Mouse (Mus musculus): ENCODE data around the gene Tmem119. TPM values are rescaled to one million over a fixed set of nuclear protein-coding genes. Genes with fewer than 3 reads are reported as not detected.
"Not testable (repeated sequence)": the region's sequence is repeated elsewhere in the genome, so short reads cannot be mapped to it uniquely, and the experiment has no call there.

Gene Tmem119
- polyA plus RNA-seq, 1 experiment: 11.7 TPM

DNA sequence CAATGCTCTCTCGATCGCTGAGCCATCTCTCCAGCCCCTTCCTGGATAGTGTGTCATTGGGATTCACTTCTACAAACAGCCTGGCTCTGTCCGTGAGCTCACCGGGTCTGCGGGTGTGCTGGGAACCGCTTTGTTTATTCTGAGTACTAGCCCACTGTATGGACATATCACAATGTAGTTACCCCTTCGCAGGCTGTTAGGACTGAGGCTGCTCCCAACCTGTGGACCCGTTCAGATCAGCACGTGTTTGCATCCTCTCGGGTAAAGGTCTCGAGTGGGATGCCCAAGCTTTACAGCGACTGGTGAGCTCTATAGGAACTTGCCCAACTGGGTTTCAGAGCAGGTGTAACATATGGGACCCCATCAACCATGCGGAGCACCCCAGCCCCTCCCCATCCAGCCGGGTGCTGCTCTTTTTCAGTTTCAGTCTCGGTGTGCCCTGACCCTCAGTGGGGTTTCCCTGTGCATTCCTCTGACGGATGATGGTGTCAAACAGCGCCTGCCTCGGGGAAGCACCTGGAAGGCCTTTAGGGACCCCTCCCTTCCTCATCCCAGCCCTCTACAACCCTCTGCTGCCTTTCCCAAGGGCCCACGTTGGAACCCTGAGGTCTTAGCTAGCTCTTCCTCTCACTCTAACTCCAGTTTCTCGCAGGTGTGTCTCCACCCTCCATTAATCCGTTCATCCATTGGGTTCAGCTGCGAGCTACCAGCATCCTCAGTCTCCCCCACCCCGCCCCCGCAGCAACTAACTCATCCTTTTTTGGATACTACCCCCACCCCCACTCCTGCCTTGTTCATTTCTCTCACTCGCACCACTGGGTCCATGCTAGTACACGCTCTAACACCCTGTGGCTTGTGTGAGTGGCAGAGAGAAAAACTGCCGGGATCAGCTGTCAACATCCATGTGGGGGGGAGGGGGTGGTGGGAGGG, 14.1 kb upstream of the Tmem119 start:
- Histone ChIP-seq H3K4me1 (replicated peaks; ENCODE audit: control insufficient read depth, insufficient read depth, low read length) (peaks cover 15% of the 10 kb centered on the region), H3K27me3 (ENCODE audit: control insufficient read depth, insufficient read depth, low read length) (no peaks in the 10 kb centered on the region; the same call in 1 of the 2 replicates), H3K36me3 (ENCODE audit: control insufficient read depth, insufficient read depth, low read length) (peaks cover 16% of the 10 kb centered on the region), H3K4me3 (ENCODE audit: control insufficient read depth, insufficient read depth, low read length) (no peak overlapping the region), H3K27ac (ENCODE audit: control insufficient read depth, insufficient read depth, low read length) (no peak overlapping the region)
- no peak for DNase-seq
- TF ChIP-seq CTCF (IDR thresholded peaks at IDR 0.05; ENCODE audit: borderline replicate concordance, control insufficient read depth, extremely low read depth, insufficient read depth, low read length, poor library complexity): no peak
- no peak for TF ChIP-seq POLR2A (IDR thresholded peaks at IDR 0.05; ENCODE audit: control insufficient read depth, extremely low read depth, insufficient read depth, low read length, poor library complexity)
- 55% methylated on average over 27 of the region's 27 CpGs for WGBS

DNA sequence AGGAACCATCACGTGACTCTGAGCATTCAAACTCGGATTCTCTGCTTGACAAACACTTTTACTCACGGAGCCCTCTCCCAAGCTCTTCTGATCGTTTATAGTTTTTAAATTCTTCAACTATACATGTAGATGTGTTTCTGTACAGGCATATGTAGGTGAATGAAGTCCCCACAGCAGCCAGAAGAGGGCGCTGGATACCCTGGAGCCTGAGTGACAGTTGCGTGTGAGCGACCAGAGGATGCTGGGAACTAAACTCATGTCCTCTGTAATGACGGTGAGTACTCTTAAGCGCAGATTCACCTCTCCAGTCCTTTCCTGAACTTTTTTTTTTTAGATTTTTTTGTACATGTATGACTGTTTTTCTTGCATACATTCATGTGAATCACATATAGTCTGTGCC, 13.3 kb upstream of the Tmem119 start:
- H3K4me1 ChIP-seq (replicated peaks; ENCODE audit: control insufficient read depth, insufficient read depth, low read length): peaks cover 15% of the 10 kb centered on the region
- no peak for DNase-seq
- WGBS: 42% methylated on average over 9 of the region's 9 CpGs

DNA sequence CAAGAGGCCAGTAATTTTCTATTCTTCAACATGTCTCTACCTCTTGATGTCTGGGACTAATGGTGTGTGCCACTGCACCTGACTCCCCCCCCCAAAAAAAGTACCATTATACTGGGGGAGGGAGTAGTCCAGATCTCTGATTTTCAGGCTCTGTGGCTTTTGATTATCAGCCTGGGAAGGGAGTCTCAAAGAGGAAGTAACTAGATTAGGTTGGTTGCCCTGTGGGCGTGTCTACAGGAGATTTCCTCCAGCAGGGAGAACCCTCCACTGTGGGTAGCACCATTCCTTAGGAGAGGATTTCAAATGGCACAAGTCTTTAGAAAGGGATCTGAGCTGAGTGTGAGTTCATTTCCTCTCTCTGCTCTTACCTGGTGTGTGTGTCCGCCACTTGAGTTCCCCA, 12.3 kb upstream of the Tmem119 start:
- WGBS: 69% methylated on average over 2 of the region's 2 CpGs
- TF ChIP-seq POLR2A (IDR thresholded peaks at IDR 0.05; ENCODE audit: control insufficient read depth, extremely low read depth, insufficient read depth, low read length, poor library complexity) (no peak), CTCF (IDR thresholded peaks at IDR 0.05; ENCODE audit: borderline replicate concordance, control insufficient read depth, extremely low read depth, insufficient read depth, low read length, poor library complexity) (no peak)
- no peak overlapping the region for H3K27ac ChIP-seq (ENCODE audit: control insufficient read depth, insufficient read depth, low read length)

More for the DNA sequence above, 13.3 kb upstream of the Tmem119 start:
- Histone ChIP-seq H3K36me3 (ENCODE audit: control insufficient read depth, insufficient read depth, low read length) (peaks cover 8% of the 10 kb centered on the region), H3K27ac (ENCODE audit: control insufficient read depth, insufficient read depth, low read length) (no peak overlapping the region), H3K27me3 (ENCODE audit: control insufficient read depth, insufficient read depth, low read length) (no peaks in the 10 kb centered on the region; the same call in 1 of the 2 replicates), H3K4me3 (ENCODE audit: control insufficient read depth, insufficient read depth, low read length) (no peak overlapping the region)
- no peak for TF ChIP-seq POLR2A (IDR thresholded peaks at IDR 0.05; ENCODE audit: control insufficient read depth, extremely low read depth, insufficient read depth, low read length, poor library complexity)
- no peak for TF ChIP-seq CTCF (IDR thresholded peaks at IDR 0.05; ENCODE audit: borderline replicate concordance, control insufficient read depth, extremely low read depth, insufficient read depth, low read length, poor library complexity)

DNA sequence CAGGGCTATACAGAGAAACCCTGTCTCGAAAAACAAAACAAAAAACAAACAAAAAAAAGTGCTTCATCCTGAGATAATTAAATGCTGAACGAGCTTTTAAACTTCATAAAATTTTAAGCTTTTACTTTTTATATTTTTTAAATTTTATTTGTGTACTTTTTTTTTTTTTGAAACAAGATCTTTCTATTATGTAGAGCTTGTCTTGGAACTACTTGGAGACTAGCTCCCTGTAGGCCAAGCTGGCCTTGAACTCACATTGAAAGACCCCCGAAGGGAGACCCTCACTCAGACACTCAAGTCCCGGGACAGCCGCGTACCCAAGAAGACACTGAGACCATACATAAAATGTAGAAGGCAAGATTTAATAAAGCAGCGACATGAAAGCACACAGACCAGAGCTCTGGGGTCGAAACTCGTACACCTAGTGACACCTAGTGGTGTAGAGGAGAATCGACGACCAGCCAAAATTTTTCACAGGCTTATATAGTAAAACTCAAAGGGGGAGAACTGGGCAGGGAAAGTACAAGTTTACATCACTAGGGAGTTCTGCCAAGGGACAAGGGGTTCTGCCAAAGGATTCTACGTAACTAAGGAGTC, 11.6 kb upstream of the Tmem119 start:
- H3K4me3 ChIP-seq (ENCODE audit: control insufficient read depth, insufficient read depth, low read length); H3K27ac ChIP-seq (ENCODE audit: control insufficient read depth, insufficient read depth, low read length); H3K27me3 ChIP-seq (ENCODE audit: control insufficient read depth, insufficient read depth, low read length); H3K36me3 ChIP-seq (ENCODE audit: control insufficient read depth, insufficient read depth, low read length); DNase-seq: not testable (repeated sequence)
- peaks cover 15% of the 10 kb centered on the region for H3K4me1 ChIP-seq (replicated peaks; ENCODE audit: control insufficient read depth, insufficient read depth, low read length)
- WGBS: 22% methylated on average over 11 of the region's 12 CpGs

More for the DNA sequence above, 12.3 kb upstream of the Tmem119 start:
- DNase-seq: no peak
- H3K4me1 ChIP-seq (replicated peaks; ENCODE audit: control insufficient read depth, insufficient read depth, low read length): peaks cover 15% of the 10 kb centered on the region
- no peaks in the 10 kb centered on the region for H3K36me3 ChIP-seq (ENCODE audit: control insufficient read depth, insufficient read depth, low read length)
- H3K4me3 ChIP-seq (ENCODE audit: control insufficient read depth, insufficient read depth, low read length): no peak overlapping the region
- no peaks in the 10 kb centered on the region; the same call in 1 of the 2 replicates for H3K27me3 ChIP-seq (ENCODE audit: control insufficient read depth, insufficient read depth, low read length)

GRCm38 (mm10) chr5:113810111-113810510, 9.8 kb upstream of the Tmem119 start:
- DNase-seq: no peak
- Histone ChIP-seq H3K36me3 (ENCODE audit: control insufficient read depth, insufficient read depth, low read length) (no peaks in the 10 kb centered on the region), H3K4me3 (ENCODE audit: control insufficient read depth, insufficient read depth, low read length) (no peak overlapping the region), H3K27me3 (ENCODE audit: control insufficient read depth, insufficient read depth, low read length) (no peaks in the 10 kb centered on the region), H3K4me1 (replicated peaks; ENCODE audit: control insufficient read depth, insufficient read depth, low read length) (peaks cover 6% of the 10 kb centered on the region; the same call in 1 of the 2 replicates), H3K27ac (ENCODE audit: control insufficient read depth, insufficient read depth, low read length) (no peak overlapping the region)
- TF ChIP-seq CTCF (IDR thresholded peaks at IDR 0.05; ENCODE audit: borderline replicate concordance, control insufficient read depth, extremely low read depth, insufficient read depth, low read length, poor library complexity) (no peak), POLR2A (IDR thresholded peaks at IDR 0.05; ENCODE audit: control insufficient read depth, extremely low read depth, insufficient read depth, low read length, poor library complexity) (no peak)
- WGBS: 91% methylated on average over 4 of the region's 4 CpGs

DNA sequence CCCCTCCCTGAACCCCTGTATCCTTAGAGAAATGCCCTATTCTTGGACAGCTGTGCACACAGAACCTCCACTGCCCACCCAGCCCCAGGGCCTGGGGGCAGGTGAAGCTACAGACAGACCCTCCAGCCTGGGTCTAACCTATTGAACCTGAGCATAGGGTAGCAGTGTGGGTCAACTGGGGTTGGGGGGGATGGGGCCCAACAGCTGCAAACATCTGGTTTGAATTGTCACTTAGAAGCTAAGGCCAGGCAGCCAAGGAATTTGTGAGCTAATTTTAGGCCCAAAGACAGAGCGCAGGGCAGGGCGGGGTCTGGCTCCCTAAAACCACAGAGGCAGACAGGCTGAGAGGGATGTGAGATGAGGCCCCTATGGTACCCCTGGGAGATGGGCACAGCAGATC, 7.9 kb upstream of the Tmem119 start:
- DNase-seq: no peak
- Histone ChIP-seq H3K27ac (ENCODE audit: control insufficient read depth, insufficient read depth, low read length) (no peak overlapping the region), H3K4me1 (replicated peaks; ENCODE audit: control insufficient read depth, insufficient read depth, low read length) (peaks cover 9% of the 10 kb centered on the region; the same call in 1 of the 2 replicates), H3K36me3 (ENCODE audit: control insufficient read depth, insufficient read depth, low read length) (no peaks in the 10 kb centered on the region), H3K4me3 (ENCODE audit: control insufficient read depth, insufficient read depth, low read length) (no peak overlapping the region), H3K27me3 (ENCODE audit: control insufficient read depth, insufficient read depth, low read length) (no peaks in the 10 kb centered on the region)
- 84% methylated on average over 2 of the region's 2 CpGs for WGBS
- no peak for TF ChIP-seq POLR2A (IDR thresholded peaks at IDR 0.05; ENCODE audit: control insufficient read depth, extremely low read depth, insufficient read depth, low read length, poor library complexity)
- TF ChIP-seq CTCF (IDR thresholded peaks at IDR 0.05; ENCODE audit: borderline replicate concordance, control insufficient read depth, extremely low read depth, insufficient read depth, low read length, poor library complexity): no peak
